Mouse (Mus musculus): ENCODE data around the gene Gm3336. TPM values are rescaled to one million over a fixed set of nuclear protein-coding genes. Genes with fewer than 3 reads are reported as not detected.

Gene Gm3336
- polyA plus RNA-seq (2012; ENCODE audit: insufficient read depth, insufficient read length, missing spikeins) = not detected in 2 replicates

GRCm38 (mm10) chr8:70718297-70718696, at the start of gene Gm3336:
Gm3336 (plus strand) TSS chr8:70718543.
- Histone ChIP-seq H3K4me1 (ENCODE audit: control insufficient read depth, insufficient read depth, insufficient read length, low read length) (no peaks in the 10 kb centered on the region), H3K4me3 (ENCODE audit: insufficient read depth, low read depth, low read length) (no peak within 1 kb of the TSS), H3K27ac (replicated peaks; ENCODE audit: low read depth, low read length) (no peak within 1 kb of the TSS)

GRCm38 (mm10) chr8:70671615-70672324, 46.6 kb upstream of the Gm3336 start:
- Histone ChIP-seq H3K4me1 (ENCODE audit: control insufficient read depth, insufficient read depth, insufficient read length, low read length) (peaks cover 12% of the 10 kb centered on the region), H3K4me3 (ENCODE audit: insufficient read depth, low read depth, low read length) (no peak overlapping the region), H3K27ac (replicated peaks; ENCODE audit: low read depth, low read length) (no peak overlapping the region)

GRCm38 (mm10) chr8:70672325-70673078, 45.8 kb upstream of the Gm3336 start:
- peaks cover 11% of the 10 kb centered on the region for H3K4me1 ChIP-seq (ENCODE audit: control insufficient read depth, insufficient read depth, insufficient read length, low read length)
- H3K27ac ChIP-seq (replicated peaks; ENCODE audit: low read depth, low read length) = peak overlapping the region; percentile 72
- H3K4me3 ChIP-seq (ENCODE audit: insufficient read depth, low read depth, low read length) = peak overlapping the region; percentile 48

- Histone ChIP-seq H3K27ac (replicated peaks; ENCODE audit: low read depth, low read length) (peak within 1 kb of the TSS; percentile 97), H3K4me3 (ENCODE audit: insufficient read depth, low read depth, low read length) (peak within 1 kb of the TSS; percentile 77), H3K4me1 (ENCODE audit: control insufficient read depth, insufficient read depth, insufficient read length, low read length) (peaks cover 11% of the 10 kb centered on the region)
Observed at GRCm38 (mm10) chr8:70673079-70673856, 45.1 kb upstream of the Gm3336 start, which contains the start of gene Lsm4. Lsm4 (plus strand) TSS chr8:70673248.

- Histone ChIP-seq H3K4me1 (ENCODE audit: control insufficient read depth, insufficient read depth, insufficient read length, low read length) (peaks cover 11% of the 10 kb centered on the region), H3K27ac (replicated peaks; ENCODE audit: low read depth, low read length) (peak overlapping the region; percentile 96), H3K4me3 (ENCODE audit: insufficient read depth, low read depth, low read length) (peak overlapping the region; percentile 54)
Observed at GRCm38 (mm10) chr8:70674109-70674508, 44.2 kb upstream of the Gm3336 start.

- H3K4me3 ChIP-seq (ENCODE audit: insufficient read depth, low read depth, low read length) = no peak overlapping the region
- peaks cover 11% of the 10 kb centered on the region for H3K4me1 ChIP-seq (ENCODE audit: control insufficient read depth, insufficient read depth, insufficient read length, low read length)
- H3K27ac ChIP-seq (replicated peaks; ENCODE audit: low read depth, low read length) = peak overlapping the region; percentile 96
Observed at GRCm38 (mm10) chr8:70674716-70675115, 43.6 kb upstream of the Gm3336 start.

GRCm38 (mm10) chr8:70675336-70675735, 43.0 kb upstream of the Gm3336 start:
- Histone ChIP-seq H3K4me3 (ENCODE audit: insufficient read depth, low read depth, low read length) (no peak overlapping the region), H3K27ac (replicated peaks; ENCODE audit: low read depth, low read length) (0 out of 2 replicates have a peak overlapping the region, but pooled peaks have one; percentile 11), H3K4me1 (ENCODE audit: control insufficient read depth, insufficient read depth, insufficient read length, low read length) (peaks cover 11% of the 10 kb centered on the region)

GRCm38 (mm10) chr8:70677451-70678080, 40.8 kb upstream of the Gm3336 start:
- Histone ChIP-seq H3K4me3 (ENCODE audit: insufficient read depth, low read depth, low read length) (no peak overlapping the region), H3K4me1 (ENCODE audit: control insufficient read depth, insufficient read depth, insufficient read length, low read length) (peaks cover 11% of the 10 kb centered on the region), H3K27ac (replicated peaks; ENCODE audit: low read depth, low read length) (no peak overlapping the region)

- Histone ChIP-seq H3K4me3 (ENCODE audit: insufficient read depth, low read depth, low read length) (no peak overlapping the region), H3K27ac (replicated peaks; ENCODE audit: low read depth, low read length) (no peak overlapping the region)
Observed at GRCm38 (mm10) chr8:70678679-70679078, 39.7 kb upstream of the Gm3336 start.

GRCm38 (mm10) chr8:70679404-70679803, 38.9 kb upstream of the Gm3336 start:
- Histone ChIP-seq H3K4me1 (ENCODE audit: control insufficient read depth, insufficient read depth, insufficient read length, low read length) (peaks cover 6% of the 10 kb centered on the region; the same call in 1 of the 2 replicates), H3K4me3 (ENCODE audit: insufficient read depth, low read depth, low read length) (no peak overlapping the region), H3K27ac (replicated peaks; ENCODE audit: low read depth, low read length) (no peak overlapping the region)

More at GRCm38 (mm10) chr8:70678679-70679078, 39.7 kb upstream of the Gm3336 start:
- H3K4me1 ChIP-seq (ENCODE audit: control insufficient read depth, insufficient read depth, insufficient read length, low read length) = peaks cover 11% of the 10 kb centered on the region

GRCm38 (mm10) chr8:70680039-70680438, 38.3 kb upstream of the Gm3336 start:
- Histone ChIP-seq H3K27ac (replicated peaks; ENCODE audit: low read depth, low read length) (no peak overlapping the region), H3K4me1 (ENCODE audit: control insufficient read depth, insufficient read depth, insufficient read length, low read length) (no peaks in the 10 kb centered on the region), H3K4me3 (ENCODE audit: insufficient read depth, low read depth, low read length) (no peak overlapping the region)

GRCm38 (mm10) chr8:70681410-70681809, 36.9 kb upstream of the Gm3336 start:
- Histone ChIP-seq H3K4me3 (ENCODE audit: insufficient read depth, low read depth, low read length) (no peak overlapping the region), H3K4me1 (ENCODE audit: control insufficient read depth, insufficient read depth, insufficient read length, low read length) (no peaks in the 10 kb centered on the region), H3K27ac (replicated peaks; ENCODE audit: low read depth, low read length) (no peak overlapping the region)

GRCm38 (mm10) chr8:70682193-70682592, 36.1 kb upstream of the Gm3336 start:
- H3K4me1 ChIP-seq (ENCODE audit: control insufficient read depth, insufficient read depth, insufficient read length, low read length) = no peaks in the 10 kb centered on the region
- no peak overlapping the region for H3K27ac ChIP-seq (replicated peaks; ENCODE audit: low read depth, low read length)
- H3K4me3 ChIP-seq (ENCODE audit: insufficient read depth, low read depth, low read length) = no peak overlapping the region

GRCm38 (mm10) chr8:70682692-70683091, 35.7 kb upstream of the Gm3336 start:
- Histone ChIP-seq H3K4me3 (ENCODE audit: insufficient read depth, low read depth, low read length) (no peak overlapping the region), H3K4me1 (ENCODE audit: control insufficient read depth, insufficient read depth, insufficient read length, low read length) (peaks cover 3% of the 10 kb centered on the region; the same call in 1 of the 2 replicates), H3K27ac (replicated peaks; ENCODE audit: low read depth, low read length) (no peak overlapping the region)
